Mouse (Mus musculus) embryonic stem cell, embryonic (primary cell): Measurements from ENCODE around the gene Cul5.

Experiments
- CTCF ChIA-PET, 4 experiments: fragments of 300-600 bp in 2 of 4; fragments of 350-600 bp in 2 of 4; sonication (Branson Sonifier 250); formaldehyde crosslinking; loops; one replicate each; lab custom pipeline; 2022; ENCODE audit warnings: inconsistent platforms in 2 of 4; lab: Charles Lee
- POLR2A ChIA-PET, 4 experiments: fragments of 300-600 bp in 2 of 4; fragments of 350-600 bp in 2 of 4; sonication (Branson Sonifier 250); formaldehyde crosslinking; loops; one replicate each; lab custom pipeline; 2022; ENCODE audit warnings: antibody characterized with exemption in 4 of 4, inconsistent platforms in 1 of 4; lab: Charles Lee

Cul5 gene

DNA sequence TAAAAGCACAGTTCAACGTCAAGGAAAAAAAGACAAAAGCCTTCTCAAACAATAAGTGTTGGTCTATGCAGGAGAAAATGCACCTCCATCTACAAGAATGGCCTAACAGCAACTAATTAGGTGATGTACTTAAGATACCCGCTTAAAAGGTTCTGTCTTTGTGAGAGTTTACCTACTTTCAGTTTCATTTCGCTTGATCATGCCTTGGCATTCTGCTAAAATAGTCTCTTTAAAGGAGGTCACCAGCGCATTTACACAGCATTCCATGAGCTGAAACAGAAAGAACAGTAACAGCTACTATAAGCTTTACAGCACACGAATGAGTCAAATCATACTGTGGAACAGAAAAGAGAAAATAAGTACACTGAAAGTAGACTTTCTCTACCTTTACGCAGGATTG, 35.0 kb downstream of the Cul5 start:
- POLR2A ChIA-PET, result interaction anchor here in 1 of 4 experiments (1.9 kb wide), 1 partner anchor 33 kb away, joined by 6 read pairs; no protein-coding TSS in a partner anchor
- CTCF ChIA-PET, result interaction anchor here in 1 of 4 experiments (1.2 kb wide), 1 partner anchor 10 kb away, joined by 3 read pairs; no protein-coding TSS in a partner anchor

DNA sequence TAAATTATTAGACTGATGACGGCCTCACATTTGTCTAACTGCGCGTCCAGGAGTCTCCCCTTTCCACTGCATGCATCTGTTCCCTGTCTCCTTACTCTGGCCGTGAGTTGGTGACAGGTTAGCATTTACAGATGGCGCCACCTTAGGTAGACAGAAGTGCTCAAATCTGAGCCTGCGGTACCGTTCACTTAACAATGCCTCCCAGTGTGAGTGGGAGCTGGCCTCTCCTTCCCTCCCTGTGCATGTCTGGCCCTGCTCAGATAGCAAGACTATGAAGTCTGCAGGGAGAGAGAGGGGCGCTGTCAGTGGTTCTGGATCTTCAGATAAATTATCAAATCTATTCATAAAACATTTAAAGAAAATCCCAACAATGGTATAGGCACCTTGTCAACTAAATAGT, 54.6 kb downstream of the Cul5 start:
- ChIA-PET POLR2A (interaction anchor here in 1 of 4 experiments (2.0 kb wide), 1 partner anchor 12 kb away, joined by 4 read pairs; no protein-coding TSS in a partner anchor), CTCF (interaction anchor here in 1 of 4 experiments (0.5 kb wide), 1 partner anchor 1833 kb away, joined by 3 read pairs; no protein-coding TSS in a partner anchor)

DNA sequence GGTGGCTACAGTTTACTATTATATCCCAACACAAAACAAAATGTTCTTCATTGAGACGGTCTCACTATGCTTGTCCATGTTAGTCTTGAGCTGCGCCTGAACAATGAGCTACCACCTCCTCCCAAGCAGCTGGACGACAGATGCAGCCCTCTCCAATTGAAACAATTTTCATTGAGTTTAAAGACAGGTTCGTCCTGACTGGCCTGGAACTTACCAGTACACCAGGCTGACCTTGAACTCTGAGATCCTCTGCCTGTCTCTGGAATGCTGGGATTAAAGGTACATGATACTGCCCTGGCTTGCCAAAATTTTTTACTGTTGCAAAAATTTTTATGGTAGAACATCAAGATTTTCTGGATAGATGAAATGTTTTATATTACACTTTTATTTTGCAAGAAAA, 55.5 kb downstream of the Cul5 start:
- POLR2A ChIA-PET, result interaction anchor here in 1 of 4 experiments (1.1 to 1.8 kb wide), 3 partner anchors 8 to 53 kb away, joined by 4 to 6 read pairs (median 5); no protein-coding TSS in a partner anchor
- CTCF ChIA-PET, result interaction anchor here in 2 of 4 experiments (0.5 to 0.6 kb wide), 2 partner anchors 19 to 599 kb away, joined by 3 to 4 read pairs; no protein-coding TSS in a partner anchor

DNA sequence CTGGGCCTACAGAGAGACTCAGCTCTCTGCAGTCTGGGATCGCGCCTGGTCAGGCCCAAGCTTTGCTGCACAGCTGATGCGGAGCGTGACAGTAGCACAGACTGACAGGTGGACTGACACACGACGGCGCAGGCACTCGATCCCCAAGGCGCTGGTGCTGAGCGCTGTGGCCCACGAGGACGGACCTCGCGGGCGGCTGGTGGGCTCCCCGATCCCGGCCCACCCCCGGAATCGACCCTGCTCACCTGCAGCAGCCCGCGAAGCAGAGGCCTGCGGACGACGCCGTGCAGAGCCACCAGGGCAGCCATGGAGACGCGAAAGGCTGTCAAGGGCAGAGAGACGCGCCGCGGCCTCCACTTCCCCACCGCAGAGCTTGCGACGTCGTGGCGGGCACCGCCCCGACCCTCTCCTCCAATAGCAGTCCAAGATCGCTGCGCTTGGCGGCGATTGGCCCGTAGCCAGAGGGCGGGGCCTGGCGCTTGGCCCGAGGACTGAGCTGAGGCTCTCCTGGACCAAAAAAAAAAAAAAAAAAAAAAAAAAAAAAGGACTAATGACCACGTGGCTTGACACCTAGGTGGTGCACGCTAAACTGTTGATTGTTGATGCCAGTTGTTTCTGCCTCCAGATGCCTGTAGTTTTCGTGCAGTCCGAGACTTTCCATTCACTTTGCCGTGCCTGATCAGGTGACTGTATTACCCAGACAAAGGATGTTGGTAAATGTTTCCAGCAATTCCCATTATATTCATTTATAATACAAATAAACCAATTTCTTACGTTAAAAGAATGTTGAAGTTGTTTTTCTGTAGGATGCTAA, 59.6 kb downstream of the Cul5 start, which contains the start of gene Acat1:
Gene Acat1, minus strand, starts transcription at position 415 of the 814 bp plus-strand sequence.
- CTCF ChIA-PET, result interaction anchor here (0.6 to 1.2 kb wide), 10 partner anchors 17 to 364 kb away, joined by 3 to 15 read pairs (median 4); partner anchors contain the start of gene Cul5 (in 1 of the 4)
- POLR2A ChIA-PET, result interaction anchor here (0.6 to 2.2 kb wide), 30 partner anchors 9 to 386 kb away, joined by 3 to 8 read pairs (median 4); partner anchors contain the start of genes Cul5 (in 2 of the 4), Atm (in 1 of the 4), Ddx10 (in 1 of the 4) and Npat (in 1 of the 4)

DNA sequence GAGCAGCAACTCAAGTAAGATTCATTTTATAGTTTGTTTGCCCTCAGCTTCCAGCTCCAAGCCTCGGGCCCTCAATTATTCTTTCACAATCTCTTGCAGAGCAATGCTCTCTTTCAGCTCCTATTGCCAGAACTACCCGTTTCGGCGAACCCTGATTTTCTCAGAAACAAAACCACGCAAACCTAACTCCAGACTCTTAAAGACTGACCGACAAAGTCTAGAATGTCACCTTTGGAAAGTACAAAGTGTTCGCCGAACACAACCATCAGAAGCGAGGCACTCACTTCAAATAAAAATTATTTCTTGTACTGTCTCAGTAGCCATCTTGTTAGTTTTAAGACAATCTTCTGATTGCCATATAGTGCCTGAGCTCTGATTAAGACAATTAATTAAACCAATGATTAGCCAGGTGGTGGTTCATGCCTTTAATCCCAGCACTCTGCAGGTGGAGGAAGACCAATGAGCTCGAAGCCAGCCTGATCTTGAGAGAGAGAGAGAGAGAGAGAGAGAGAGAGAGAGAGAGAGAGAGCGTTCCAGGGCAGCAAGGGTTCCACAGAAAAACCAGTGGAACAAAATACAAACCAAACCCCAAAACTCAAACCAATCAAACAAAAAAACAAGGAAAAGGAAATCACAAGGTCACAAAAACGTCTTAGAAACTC, 60.4 kb downstream of the Cul5 start:
- CTCF ChIA-PET, result interaction anchor here in 3 of 4 experiments (0.6 to 1.2 kb wide), 7 partner anchors 16 to 171 kb away, joined by 3 to 15 read pairs (median 4); partner anchors contain the start of gene Cul5 (in 1 of the 3)

DNA sequence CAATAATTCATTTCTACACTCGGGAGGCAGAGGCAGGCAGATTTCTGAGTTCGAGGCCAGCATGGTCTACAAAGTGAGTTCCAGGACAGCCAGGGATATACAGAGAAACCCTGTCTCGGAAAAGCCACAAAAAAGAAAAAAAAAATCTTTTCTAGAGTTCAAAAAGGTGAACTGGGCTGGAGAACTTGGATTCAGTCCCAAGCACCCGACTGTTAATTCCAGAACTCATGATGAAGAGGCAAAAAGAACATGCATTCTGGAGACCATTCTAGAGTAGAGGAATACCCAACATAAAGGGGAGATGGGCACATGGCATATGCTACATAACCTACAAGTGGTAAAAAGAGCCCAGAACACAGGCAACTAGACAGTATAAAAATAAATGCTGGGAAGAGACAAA, 62.0 kb downstream of the Cul5 start:
- ChIA-PET CTCF (no interaction called here), POLR2A (no interaction called here)

More for the DNA sequence above, 60.4 kb downstream of the Cul5 start:
- POLR2A ChIA-PET, result interaction anchor here (0.6 to 2.2 kb wide), 22 partner anchors 10 to 362 kb away, joined by 3 to 8 read pairs (median 4); partner anchors contain the start of genes Cul5 (in 2 of the 4), Ddx10 (in 1 of the 4) and Npat (in 1 of the 4)

DNA sequence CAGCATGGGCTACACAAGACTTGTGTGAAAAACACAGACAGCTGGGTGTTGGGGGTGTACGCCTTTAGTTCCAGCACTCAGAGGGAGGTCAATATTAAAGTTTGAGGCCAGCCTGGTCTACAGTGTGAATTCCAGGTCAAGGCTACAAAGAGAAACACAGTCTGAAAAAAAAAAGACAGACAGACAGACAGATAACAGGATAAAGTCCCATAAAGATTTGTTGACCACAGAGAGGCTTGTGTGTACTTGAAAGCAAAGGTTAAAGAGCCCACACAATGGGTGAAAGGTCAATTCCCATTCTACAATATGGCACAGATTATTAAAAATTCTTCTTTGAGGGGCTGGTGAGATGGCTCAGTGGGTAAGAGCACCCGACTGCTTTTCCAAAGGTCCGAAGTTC, 62.6 kb downstream of the Cul5 start:
- CTCF ChIA-PET, result interaction anchor here in 1 of 4 experiments (0.7 kb wide), 1 partner anchor 38 kb away, joined by 4 read pairs; no protein-coding TSS in a partner anchor
- POLR2A ChIA-PET, result no interaction called here

DNA sequence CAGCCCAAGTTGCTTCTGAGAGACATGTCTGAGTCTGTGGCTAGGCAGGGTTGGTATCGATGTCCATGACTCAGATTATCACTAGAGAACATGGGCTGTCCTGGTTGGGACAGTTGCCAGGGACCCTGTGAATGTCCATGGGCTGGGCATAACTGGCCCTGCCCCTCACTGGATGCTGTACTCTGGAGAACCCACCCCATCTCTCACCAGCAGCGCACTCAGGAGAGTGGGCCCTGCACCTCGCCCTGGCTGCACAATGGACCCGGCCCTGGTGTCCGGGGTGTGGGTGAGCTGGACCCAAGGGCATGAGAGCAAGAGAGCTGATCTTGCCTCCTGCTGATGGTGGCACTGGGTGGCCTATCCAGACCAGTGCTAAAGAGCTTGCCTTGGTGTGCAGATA, 64.9 kb downstream of the Cul5 start:
- ChIA-PET POLR2A (interaction anchor here in 1 of 4 experiments (1.9 kb wide), 1 partner anchor 70 kb away, joined by 5 read pairs; no protein-coding TSS in a partner anchor), CTCF (no interaction called here)

DNA sequence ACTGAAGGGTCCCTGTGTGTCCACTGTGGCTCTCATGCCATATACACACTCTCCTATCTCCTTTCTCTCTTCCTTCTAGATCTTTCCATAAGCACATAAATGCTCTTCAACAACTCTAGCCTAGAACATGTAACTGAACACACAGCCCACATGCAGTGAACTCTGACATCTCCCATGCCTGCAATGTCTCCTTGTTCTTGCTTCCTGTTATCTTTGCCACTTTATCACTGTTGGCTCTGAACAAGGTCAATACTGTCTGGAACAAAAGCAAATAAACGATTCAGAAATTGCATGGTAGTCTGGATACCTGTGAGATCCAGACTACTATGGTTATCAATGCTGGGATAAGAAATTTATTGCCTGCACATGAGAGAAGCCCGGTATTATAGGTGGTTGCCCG, 66.0 kb downstream of the Cul5 start:
- ChIA-PET POLR2A (interaction anchor here in 1 of 4 experiments (1.5 kb wide), 1 partner anchor 12 kb away, joined by 4 read pairs; no protein-coding TSS in a partner anchor), CTCF (no interaction called here)

DNA sequence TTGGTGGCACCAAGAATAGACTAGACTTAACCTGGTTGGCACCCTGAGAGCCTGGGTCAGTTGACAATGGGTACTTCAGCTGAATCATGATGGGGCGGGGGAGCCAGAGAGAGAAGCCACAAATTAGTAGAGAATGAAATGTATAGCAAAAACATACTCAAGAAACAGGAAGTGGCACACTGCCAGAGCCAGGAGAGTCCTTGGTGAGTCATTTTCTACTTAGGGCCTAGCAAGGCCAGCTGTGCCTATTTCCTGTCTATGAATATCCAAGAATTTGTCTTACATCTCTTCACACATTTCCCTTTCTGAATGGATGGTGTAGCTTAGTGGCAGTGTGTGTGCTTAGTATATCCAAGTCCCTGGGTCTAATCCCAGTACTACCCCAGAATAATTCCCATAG, 66.4 kb downstream of the Cul5 start:
- CTCF ChIA-PET, result no interaction called here
- POLR2A ChIA-PET, result interaction anchor here in 1 of 4 experiments (0.9 to 1.5 kb wide), 2 partner anchors 9 to 13 kb away, joined by 4 read pairs; no protein-coding TSS in a partner anchor

DNA sequence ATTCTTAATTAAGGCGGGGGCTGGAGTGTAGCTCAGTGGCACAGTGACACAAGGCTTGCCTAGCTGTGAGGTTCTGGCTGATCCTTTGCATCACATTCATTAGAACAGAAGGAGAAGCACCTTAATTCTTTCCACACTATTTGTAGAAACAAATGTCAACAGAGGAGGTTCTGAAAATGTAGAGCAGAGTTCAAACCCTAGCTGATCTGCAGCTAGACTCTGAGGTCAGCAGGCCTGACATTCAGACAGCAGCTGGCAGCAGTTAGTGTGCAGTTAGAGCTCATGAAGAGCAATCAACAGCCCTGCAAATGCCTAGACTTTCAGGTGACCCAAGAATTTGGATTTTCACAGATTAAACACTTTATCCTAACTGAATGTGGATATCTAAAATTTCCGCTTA, 68.3 kb downstream of the Cul5 start:
- CTCF ChIA-PET, result interaction anchor here in 2 of 4 experiments (0.5 to 0.6 kb wide), 3 partner anchors 72 to 325 kb away, joined by 3 to 9 read pairs (median 3); no protein-coding TSS in a partner anchor
- POLR2A ChIA-PET, result interaction anchor here in 3 of 4 experiments (0.5 to 1.5 kb wide), 3 partner anchors 9 to 497 kb away, joined by 3 to 4 read pairs (median 4); partner anchors contain the start of gene Acat1 (in 1 of the 3)

DNA sequence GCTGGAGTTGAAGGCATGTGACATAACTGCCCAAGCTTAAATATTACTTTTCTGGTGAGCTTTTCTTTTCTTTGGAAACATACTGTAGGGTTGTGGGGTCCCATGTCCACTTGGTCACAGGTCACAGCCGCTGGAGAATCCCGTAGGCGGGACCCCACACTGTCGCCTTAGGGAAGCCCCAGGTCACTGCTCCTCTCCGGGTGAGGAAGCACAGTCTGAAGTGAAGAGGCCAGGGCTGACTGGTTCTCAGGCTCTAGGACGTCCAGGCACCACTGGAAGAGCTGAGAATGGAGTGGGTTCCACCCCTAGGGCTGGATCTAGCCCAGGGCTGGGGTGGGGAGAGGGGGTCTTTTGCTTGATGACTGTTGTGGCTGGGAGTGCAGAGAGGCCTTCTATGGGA, 71.2 kb downstream of the Cul5 start:
- CTCF ChIA-PET, result interaction anchor here in 2 of 4 experiments (0.6 to 0.7 kb wide), 2 partner anchors 75 to 231 kb away, joined by 3 to 4 read pairs; no protein-coding TSS in a partner anchor

DNA sequence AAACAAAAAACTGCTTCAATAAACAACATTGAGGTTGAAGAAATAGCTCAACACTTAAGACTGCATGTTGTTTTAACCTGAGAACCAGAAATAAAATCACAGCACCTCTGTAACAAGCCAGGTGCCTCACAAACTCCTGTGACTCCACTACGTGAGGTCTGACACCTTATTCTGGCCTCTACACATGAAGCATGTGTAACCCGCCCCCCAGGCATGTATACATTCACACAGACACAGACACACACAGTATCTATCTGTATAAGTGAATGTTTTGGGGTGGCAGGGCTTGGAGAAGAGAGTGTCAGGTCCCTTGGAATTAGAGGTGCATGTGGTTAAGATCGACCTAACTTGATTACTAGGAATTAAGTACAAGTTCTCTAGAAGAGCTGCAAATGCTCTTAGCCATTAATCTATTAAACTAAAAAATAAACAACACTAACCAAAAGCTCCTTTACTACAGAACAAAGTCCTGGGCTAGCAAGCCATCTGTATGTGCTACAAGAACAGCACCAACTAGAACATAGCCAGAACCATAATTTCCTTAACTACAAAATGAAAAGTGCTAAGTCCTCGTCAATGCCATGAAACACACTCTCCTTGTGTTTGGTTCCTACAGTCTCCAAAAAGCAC, 72.7 kb downstream of the Cul5 start:
- CTCF ChIA-PET, result interaction anchor here in 1 of 4 experiments (1.4 kb wide), 1 partner anchor 76 kb away, joined by 4 read pairs; no protein-coding TSS in a partner anchor

More for the DNA sequence above, 71.2 kb downstream of the Cul5 start:
- POLR2A ChIA-PET, result interaction anchor here in 2 of 4 experiments (0.5 to 1.2 kb wide), 4 partner anchors 12 to 213 kb away, joined by 3 to 7 read pairs (median 4); partner anchors contain the start of gene Acat1 (in 1 of the 2)

DNA sequence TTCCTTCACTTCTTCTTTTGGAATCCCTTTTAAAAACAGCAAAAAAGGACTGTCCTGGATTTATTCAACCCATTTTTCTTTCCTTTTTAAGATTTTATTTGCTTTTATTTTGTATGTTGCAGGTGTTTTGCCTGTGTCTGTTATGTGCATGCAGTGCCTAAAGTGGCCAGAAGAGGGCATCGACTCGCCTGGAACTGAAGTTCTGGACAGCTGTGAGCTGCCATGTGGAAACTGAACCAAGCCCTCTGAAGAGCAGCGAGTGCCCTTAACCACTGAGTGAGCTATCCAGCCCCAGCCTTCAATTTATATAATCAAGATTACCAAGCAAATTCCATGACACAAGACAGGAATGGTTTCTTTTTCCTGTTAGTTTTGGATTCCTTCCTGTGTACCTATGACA, 75.0 kb downstream of the Cul5 start:
- POLR2A ChIA-PET, result interaction anchor here in 2 of 4 experiments (1.1 to 1.5 kb wide), 3 partner anchors 8 to 79 kb away, joined by 3 to 5 read pairs (median 4); no protein-coding TSS in a partner anchor
- CTCF ChIA-PET, result interaction anchor here (0.6 to 1.4 kb wide), 10 partner anchors 11 to 388 kb away, joined by 3 to 4 read pairs (median 3); partner anchors contain the start of gene Cul5 (in 1 of the 4)

More for the DNA sequence above, 72.7 kb downstream of the Cul5 start:
- POLR2A ChIA-PET, result interaction anchor here in 1 of 4 experiments (1.2 kb wide), 1 partner anchor 13 kb away, joined by 6 read pairs; the partner anchor contains the start of gene Acat1

DNA sequence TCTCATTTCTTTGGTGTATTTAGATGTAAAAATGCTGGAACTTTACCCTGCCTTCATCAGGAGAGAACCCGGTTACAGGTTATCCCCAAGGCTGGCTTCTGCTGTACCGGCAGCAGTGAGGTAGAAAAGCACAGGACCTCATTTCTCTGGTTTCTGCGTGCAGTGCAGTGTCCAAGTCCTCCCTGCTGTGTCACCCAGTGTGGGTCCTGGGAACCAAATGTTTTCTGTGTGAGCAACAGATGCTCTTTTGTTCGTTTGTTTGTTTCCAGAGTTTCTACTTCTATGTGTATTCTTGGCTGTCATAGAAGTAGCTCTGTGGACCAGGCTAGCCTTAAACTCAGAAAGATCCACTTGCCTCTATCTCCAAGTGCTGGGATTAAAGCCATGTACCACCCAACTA, 87.9 kb downstream of the Cul5 start:
- ChIA-PET POLR2A (interaction anchor here in 1 of 4 experiments (1.0 to 1.4 kb wide), 2 partner anchors 11 to 13 kb away, joined by 3 to 4 read pairs; no protein-coding TSS in a partner anchor), CTCF (interaction anchor here in 1 of 4 experiments (0.7 kb wide), 1 partner anchor 11 kb away, joined by 3 read pairs; no protein-coding TSS in a partner anchor)

DNA sequence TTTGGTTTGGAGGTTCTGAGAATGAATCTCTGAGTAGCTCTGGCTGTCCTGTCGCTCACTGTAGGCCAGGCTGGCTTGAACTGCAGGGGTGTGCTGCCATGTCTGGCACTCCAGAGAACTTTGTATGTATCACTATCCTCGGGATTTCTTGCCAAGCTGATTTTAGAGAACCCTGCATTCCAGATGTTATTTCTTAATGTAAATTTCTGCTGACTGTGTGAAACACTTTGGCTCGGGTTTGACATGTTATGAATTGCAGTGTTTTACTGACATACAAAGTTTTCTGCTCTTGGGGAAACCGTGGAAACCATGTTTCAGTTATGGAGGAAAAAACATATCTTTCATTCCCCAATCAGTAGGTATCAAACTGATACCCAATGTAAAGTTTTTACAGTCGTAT, 94.1 kb downstream of the Cul5 start:
- CTCF ChIA-PET, result interaction anchor here in 2 of 4 experiments (0.7 to 1.2 kb wide), 2 partner anchors 19 to 35 kb away, joined by 3 read pairs; partner anchors contain the start of gene Acat1 (in 1 of the 2)
- POLR2A ChIA-PET, result interaction anchor here in 2 of 4 experiments (0.9 to 2.2 kb wide), 6 partner anchors 8 to 23 kb away, joined by 3 to 7 read pairs (median 5); no protein-coding TSS in a partner anchor
